Mouse (Mus musculus) small intestine, adult 2 months (tissue): Measurements from ENCODE around the gene Brk1. TPM values are rescaled to one million over a fixed set of nuclear protein-coding genes. Genes with fewer than 3 reads are reported as not detected.

Experiments used
- H3K27ac ChIP-seq: fragments of 200-500 bp; 2 replicates; pipeline ENCODE4 v1.5.1; 2012; ENCODE audit warnings: low read depth, low read length, control low read depth, inconsistent platforms; ENCODE audit not compliant: insufficient read depth
- H3K27me3 ChIP-seq: fragments of 200-500 bp; 2 replicates; pipeline ENCODE4 v1.6.1; 2012; ENCODE audit warnings: mild to moderate bottlenecking, moderate library complexity, low read length, inconsistent platforms; ENCODE audit not compliant: control insufficient read depth, insufficient read depth
- H3K36me3 ChIP-seq: fragments of 200-500 bp; 2 replicates; pipeline ENCODE4 v1.6.1; 2012; ENCODE audit warnings: mild to moderate bottlenecking, low read length, control low read depth, inconsistent platforms; ENCODE audit not compliant: control insufficient read depth, insufficient read depth
- H3K4me1 ChIP-seq: fragments of 200-500 bp; 2 replicates; pipeline ENCODE4 v1.6.1; 2012; ENCODE audit warnings: low read length, inconsistent platforms, mixed read lengths; ENCODE audit not compliant: control insufficient read depth, insufficient read depth, insufficient read length
- H3K4me3 ChIP-seq: fragments of 200-500 bp; 2 replicates; pipeline ENCODE4 v1.5.1; 2012; ENCODE audit warnings: low read depth, mild to moderate bottlenecking, control low read depth, inconsistent platforms, low read length, moderate library complexity
- CTCF ChIP-seq: fragments of 200-500 bp; IDR thresholded peaks from 2 replicates; pipeline ENCODE4 v1.5.1; 2012; ENCODE audit warnings: low read depth, mild to moderate bottlenecking, control low read depth, inconsistent platforms, low read length, moderate library complexity, mixed read lengths; ENCODE audit not compliant: insufficient replicate concordance, insufficient read length; ENCODE audit errors: extremely low read depth
- POLR2A ChIP-seq: fragments of 200-500 bp; IDR thresholded peaks from 2 replicates; pipeline ENCODE4 v1.6.1; 2012; ENCODE audit warnings: low read depth, mild to moderate bottlenecking, control low read depth, inconsistent platforms, low read length, moderate library complexity
- WGBS: fragments of 180-500 bp; shearing (Covaris S2); methylation state at CpG from one replicate; pipeline ENCODE4 v1.1.7; 2018; 5-methylcytosine and 5-hydroxymethylcytosine counted together
- polyA plus RNA-seq: library from polyadenylated mRNA; depleted of rRNA; stranded (reverse); fragments of >200 nt; gene quantifications from 2 replicates; pipeline ENCODE4 v1.2.3, GENCODE M21; 2012; rRNA removed

Brk1 gene
- polyA plus RNA-seq, 1 experiment: 71.2 TPM

DNA sequence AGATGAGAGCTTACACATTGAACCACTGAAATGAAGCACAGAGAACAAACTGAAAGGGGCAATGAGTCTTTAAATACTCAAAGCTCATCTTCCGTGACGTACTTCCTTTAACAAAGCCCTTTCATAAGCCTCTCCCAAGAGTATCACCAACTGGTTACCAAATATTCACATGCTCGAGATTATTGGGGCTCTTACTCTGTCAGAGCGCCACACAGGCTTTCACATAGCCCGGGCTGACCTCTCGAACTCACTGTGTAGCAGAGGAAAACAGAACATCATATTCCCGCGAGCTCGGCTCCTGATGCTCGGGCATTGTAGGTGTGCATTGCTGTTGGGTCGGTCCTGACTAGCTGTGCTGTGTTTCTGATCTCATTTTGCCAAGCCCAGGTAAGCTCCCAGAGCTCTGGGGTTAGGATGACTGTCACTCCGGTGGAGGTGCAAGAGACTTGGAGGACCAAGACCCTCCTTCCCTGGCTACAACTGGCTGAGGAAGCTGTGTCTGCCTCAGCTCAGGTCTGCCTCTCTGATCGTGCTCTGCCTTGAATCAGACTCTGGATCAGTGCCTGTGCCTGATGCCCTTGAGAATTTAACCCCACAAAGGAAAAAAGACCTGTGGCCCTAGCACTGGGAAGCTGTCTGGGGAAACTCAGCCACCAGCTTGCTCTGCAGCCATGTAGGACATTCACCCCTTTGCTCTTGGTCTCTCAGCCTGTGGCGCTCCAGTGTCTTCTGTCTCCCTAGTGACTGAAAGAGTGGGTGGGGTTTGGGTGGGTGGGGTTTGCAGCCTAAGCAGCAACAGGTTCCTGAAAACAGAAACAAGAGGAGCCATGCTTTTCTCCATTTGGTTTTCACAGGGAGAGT, 56.1 kb downstream of the Brk1 start:
- TF ChIP-seq CTCF: no peak
- TF ChIP-seq POLR2A: 0 out of 2 replicates have a peak, but pooled peaks have one; percentile 16
- 36% methylated on average over 14 of the region's 14 CpGs for WGBS
- no peaks in the 10 kb centered on the region for H3K27me3 ChIP-seq
- H3K36me3 ChIP-seq: peaks cover 8% of the 10 kb centered on the region; the same call in 1 of the 2 replicates
- H3K27ac ChIP-seq: peak overlapping the region; percentile 75
- H3K4me3 ChIP-seq: 0 out of 2 replicates have a peak overlapping the region, but pooled peaks have one; percentile 1
- peaks cover 65% of the 10 kb centered on the region for H3K4me1 ChIP-seq

DNA sequence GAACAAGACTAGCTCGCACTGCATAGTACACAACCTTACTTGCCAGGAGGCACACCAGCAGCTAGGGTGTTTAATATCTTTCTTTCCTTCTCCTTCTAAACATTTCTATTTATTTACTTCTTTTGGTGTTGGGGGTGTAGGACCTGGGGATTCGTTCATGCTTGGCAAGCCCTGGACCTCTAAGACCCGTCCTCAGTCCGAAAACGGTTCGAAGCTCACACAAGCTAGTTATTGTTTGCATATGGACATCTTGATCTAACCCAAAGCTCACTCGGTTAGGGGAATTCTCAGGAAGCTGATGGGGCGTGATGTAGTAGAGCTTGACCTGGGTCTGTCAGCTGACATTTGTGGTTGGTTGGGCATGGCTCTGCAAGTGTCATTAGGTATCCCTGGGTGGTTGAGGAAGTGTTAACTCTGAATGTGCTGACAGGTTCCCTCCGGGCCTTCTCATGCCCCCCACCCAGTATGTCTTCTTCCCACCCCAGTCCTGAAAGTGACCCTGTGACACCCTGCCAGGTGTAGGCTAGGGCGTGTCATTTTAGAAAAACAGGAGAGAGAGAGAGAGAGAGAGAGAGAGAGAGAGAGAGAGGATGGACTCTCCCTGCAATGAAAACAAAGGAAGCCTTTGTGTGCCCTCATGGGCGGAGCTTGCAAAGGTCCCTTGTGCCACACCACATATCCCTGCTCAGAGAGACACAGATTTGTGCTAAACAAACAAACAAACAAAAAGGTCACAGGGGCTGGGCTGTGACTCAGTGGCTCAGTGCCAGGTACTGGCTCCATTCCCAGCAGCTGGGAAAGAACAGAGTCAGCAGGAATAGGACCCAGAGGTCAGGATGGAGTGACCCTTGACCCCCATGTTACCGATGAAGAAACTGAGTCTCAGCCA, 57.0 kb downstream of the Brk1 start:
- no peak for TF ChIP-seq CTCF
- TF ChIP-seq POLR2A: no peak
- Histone ChIP-seq H3K27me3 (no peaks in the 10 kb centered on the region), H3K27ac (peak overlapping the region; percentile 70), H3K36me3 (peaks cover 11% of the 10 kb centered on the region; the same call in 1 of the 2 replicates), H3K4me1 (peaks cover 65% of the 10 kb centered on the region), H3K4me3 (no peak overlapping the region)
- WGBS: 18% methylated on average over 12 of the region's 12 CpGs

DNA sequence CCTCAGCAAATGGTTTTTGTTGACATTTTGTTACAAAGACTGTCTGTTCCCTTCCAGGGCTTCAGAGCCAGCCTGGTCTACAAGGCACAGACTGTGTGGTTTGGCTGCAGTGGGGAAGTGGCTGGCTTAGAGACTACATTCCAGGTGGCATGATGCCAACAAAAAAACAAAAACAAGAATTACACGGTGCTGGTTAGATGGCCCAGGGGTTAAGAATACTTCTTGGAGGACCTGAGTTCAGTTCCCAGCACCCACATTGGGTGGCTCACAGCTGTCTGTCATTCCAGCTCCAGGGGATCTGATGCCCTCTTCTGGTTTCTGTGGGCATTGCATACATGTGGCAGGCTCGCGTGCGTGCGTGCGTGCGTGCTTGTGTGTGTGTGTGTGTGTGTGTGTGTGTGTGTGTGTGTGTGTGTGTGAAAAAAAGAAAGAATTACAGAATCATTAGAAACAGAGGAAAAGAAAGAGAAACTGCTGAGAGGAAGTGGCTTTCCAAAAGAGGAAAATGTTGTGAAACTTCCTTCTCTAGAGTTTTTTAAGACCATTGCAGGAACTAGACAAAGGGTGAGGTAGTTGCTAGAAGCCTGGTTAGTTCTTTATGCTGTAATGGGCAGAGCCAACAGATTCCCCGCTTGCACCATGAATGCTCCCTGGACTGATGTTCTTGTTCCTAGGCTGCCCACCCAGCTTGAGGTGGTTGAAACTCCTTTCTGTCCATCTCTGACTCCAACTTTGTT, 58.6 kb downstream of the Brk1 start:
- 80% methylated on average over 8 of the region's 8 CpGs for WGBS
- H3K36me3 ChIP-seq: peaks cover 17% of the 10 kb centered on the region; the same call in 1 of the 2 replicates
- H3K27me3 ChIP-seq: no peaks in the 10 kb centered on the region
- TF ChIP-seq POLR2A (no peak), CTCF (no peak)
- peaks cover 64% of the 10 kb centered on the region for H3K4me1 ChIP-seq
- H3K27ac ChIP-seq: peak overlapping the region; percentile 70
- no peak overlapping the region for H3K4me3 ChIP-seq

DNA sequence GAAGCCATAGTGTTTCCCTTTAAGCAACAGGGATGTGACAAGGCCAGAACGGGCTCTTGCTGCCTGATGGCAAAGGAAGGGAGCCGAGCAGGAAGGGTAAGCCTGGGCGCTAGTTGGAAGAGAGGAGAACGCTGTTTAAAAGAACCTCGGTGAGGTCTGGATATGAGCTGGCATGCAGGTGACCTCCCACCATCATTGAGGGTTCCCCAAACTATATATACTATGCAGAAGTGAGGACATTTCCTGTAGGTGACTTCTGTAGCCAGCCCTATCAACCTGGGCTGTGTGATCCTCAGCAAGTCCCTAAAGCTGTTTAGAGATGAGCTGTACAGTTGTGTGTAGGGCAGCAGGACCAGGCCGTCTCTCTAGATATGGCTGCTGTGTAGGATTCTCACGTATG, 59.7 kb downstream of the Brk1 start:
- Histone ChIP-seq H3K36me3 (peaks cover 17% of the 10 kb centered on the region; the same call in 1 of the 2 replicates), H3K4me3 (no peak overlapping the region), H3K27me3 (no peaks in the 10 kb centered on the region), H3K27ac (no peak overlapping the region), H3K4me1 (peaks cover 59% of the 10 kb centered on the region)
- 77% methylated on average over 7 of the region's 7 CpGs for WGBS
- no peak for TF ChIP-seq POLR2A
- TF ChIP-seq CTCF: no peak

Other genes with a start within 250 kb of the Brk1 start
- gene Tada3, start 226.9 kb upstream of the Brk1 start, polyA plus RNA-seq: 10.9 and 24.5 TPM in 2 replicates
- 45.9 and 96.0 TPM in 2 replicates for gene Arpc4, start 226.7 kb upstream of the Brk1 start, polyA plus RNA-seq
- 5.9 and 14.9 TPM in 2 replicates for gene Ttll3, start 215.5 kb upstream of the Brk1 start, polyA plus RNA-seq
- gene Rpusd3, start 185.4 kb upstream of the Brk1 start, polyA plus RNA-seq: 25.8 and 71.6 TPM in 2 replicates
- 156 and 346 TPM in 2 replicates for gene Cidec, start 169.0 kb upstream of the Brk1 start, polyA plus RNA-seq
- gene Jagn1, start 162.2 kb upstream of the Brk1 start, polyA plus RNA-seq: 36.9 and 39.4 TPM in 2 replicates
- 6.8 and 11.4 TPM in 2 replicates for gene Il17re, start 146.3 kb upstream of the Brk1 start, polyA plus RNA-seq
- gene Il17rc, start 133.3 kb upstream of the Brk1 start, polyA plus RNA-seq: 189 and 786 TPM in 2 replicates
- 5.7 and 6.6 TPM in 2 replicates for gene Creld1, start 121.5 kb upstream of the Brk1 start, polyA plus RNA-seq
- gene Prrt3, start 102.8 kb upstream of the Brk1 start, polyA plus RNA-seq: 0.05 TPM in 1 of 2 replicates, not detected in the other
- gene Emc3, start 73.1 kb upstream of the Brk1 start, polyA plus RNA-seq: 13.9 and 19.7 TPM in 2 replicates
- 0.93 and 1.2 TPM in 2 replicates for gene Fancd2, start 73.1 kb upstream of the Brk1 start, polyA plus RNA-seq
- not detected in 2 replicates for gene Fancd2os, start 4.1 kb upstream of the Brk1 start, polyA plus RNA-seq
- gene Vhl, start 19.2 kb downstream of the Brk1 start, polyA plus RNA-seq: 6.0 and 7.8 TPM in 2 replicates
- gene Irak2, start 33.7 kb downstream of the Brk1 start, polyA plus RNA-seq: 35.4 and 97.6 TPM in 2 replicates
- 11.3 and 16.6 TPM in 2 replicates for gene Tatdn2, start 92.3 kb downstream of the Brk1 start, polyA plus RNA-seq
- gene Ghrl, start 115.1 kb downstream of the Brk1 start, polyA plus RNA-seq: 14.0 and 50.2 TPM in 2 replicates
- 168 and 249 TPM in 2 replicates for gene Sec13, start 136.0 kb downstream of the Brk1 start, polyA plus RNA-seq